Mouse (Mus musculus) 416B (cell line): ENCODE data around the gene Usp17le.
"Not testable (repeated sequence)": the region's sequence is repeated elsewhere in the genome, so short reads cannot be mapped to it uniquely, and the experiment has no call there.

Source experiments
- DNase-seq: peaks from one replicate; pipeline ENCODE4 v3.0.0; 2011; ENCODE audit warnings: low read depth

Gene Usp17le

DNA sequence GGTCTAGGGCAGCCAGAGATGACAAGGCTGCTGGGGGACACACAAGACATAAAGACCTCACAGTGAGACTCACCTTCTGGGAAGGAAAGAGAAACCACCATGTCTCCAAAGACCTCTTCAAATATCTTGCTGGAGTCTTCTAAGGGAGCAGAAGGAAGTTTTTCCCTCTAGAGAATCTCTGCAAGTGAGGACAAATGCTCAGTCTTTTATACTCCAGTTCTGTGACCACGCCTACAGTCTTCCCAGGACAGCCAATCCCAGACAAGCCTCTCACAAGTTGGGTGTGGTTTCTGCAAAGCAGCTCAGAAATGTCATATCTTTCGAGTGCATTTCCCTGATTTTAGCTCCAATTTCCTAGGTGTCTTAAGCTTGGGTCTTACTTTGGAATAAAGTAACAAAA is at the start of gene Usp17le:
Gene Usp17le (minus strand): TSS at position 101 of the 400 bp plus-strand sequence.
- DNase-seq, result not testable (repeated sequence)

GRCm38 (mm10) chr7:104810335-104810734 is 33.1 kb upstream of the Usp17le start:
- DNase-seq, result not testable (repeated sequence)

GRCm38 (mm10) chr7:104790796-104791195 is 13.5 kb upstream of the Usp17le start:
- no peak for DNase-seq
